Mouse (Mus musculus) adipocyte (in vitro differentiated cells): Measurements from ENCODE around the gene Lrwd1.
"Not testable (repeated sequence)": the region's sequence is repeated elsewhere in the genome, so short reads cannot be mapped to it uniquely, and the experiment has no call there.

Experiments used
- DNase-seq: peaks from one replicate; pipeline ENCODE4 v3.0.0-alpha.2; 2016; ENCODE audit warnings: low spot score

Gene Lrwd1

GRCm38 (mm10) chr5:136135571-136136291, at the start of gene Lrwd1, which contains the start of gene Alkbh4:
Gene Lrwd1 (minus strand): TSS chr5:136136074.
Gene Alkbh4 (plus strand): TSS chr5:136136146.
- peak; percentile 98 for DNase-seq

GRCm38 (mm10) chr5:136183766-136184165, 47.9 kb upstream of the Lrwd1 start:
- no peak for DNase-seq

DNA sequence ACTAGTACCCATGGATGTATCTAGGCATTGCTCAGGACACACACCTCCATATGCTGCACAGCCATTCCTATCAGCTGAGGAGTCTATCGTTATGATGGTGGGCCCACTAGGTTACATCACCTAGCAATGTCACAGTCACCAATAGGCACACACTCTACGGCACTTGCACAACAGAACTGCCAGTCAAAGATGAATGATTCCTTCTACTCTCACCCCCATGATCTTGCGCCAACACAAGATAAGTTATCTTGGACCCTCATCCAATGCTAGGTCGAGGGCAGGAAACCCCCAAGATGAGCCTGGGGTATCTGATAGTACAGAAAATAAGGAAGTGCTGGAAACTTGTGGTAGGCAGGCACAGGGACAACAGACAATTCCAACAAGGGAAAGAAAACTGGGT, 47.0 kb upstream of the Lrwd1 start:
- no peak for DNase-seq

DNA sequence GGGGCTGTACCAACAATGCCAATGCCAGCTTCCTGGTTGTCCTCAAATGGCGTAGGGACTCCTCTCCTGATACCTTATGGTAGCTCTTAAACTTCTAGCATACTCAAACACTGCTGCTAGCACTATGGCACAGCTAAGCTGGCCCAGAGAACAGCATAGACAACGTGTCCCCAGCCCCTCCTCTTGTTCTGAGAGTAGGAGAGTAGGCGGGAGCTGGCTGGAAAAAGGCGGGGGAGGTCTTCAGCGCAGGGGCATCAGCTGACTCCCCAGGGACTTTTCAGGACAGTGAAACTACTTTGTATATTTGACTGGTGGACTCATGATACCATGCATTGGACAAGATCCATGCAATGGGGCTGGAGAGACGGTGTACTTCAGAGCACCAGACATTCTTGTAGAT, 46.2 kb upstream of the Lrwd1 start:
- DNase-seq = no peak

DNA sequence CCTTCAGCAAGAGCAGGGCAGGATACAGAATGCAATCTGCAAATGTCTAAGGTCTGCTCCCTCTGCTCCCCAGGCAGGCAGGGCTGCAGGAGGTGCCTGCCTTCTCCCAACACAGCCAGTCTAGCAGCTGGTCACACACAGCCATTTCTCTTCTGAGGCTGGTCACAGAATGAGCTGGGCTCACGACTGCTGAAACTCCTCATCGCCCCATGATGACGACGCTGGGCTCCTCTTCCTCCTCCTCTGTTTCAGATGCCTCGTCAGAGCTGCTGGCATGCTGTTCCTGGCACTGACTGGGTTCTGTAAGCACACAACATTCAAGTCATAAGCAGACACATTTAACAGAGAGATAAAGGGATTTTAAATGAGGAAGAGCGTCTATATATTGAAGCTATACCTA, 45.3 kb upstream of the Lrwd1 start:
- DNase-seq = no peak

GRCm38 (mm10) chr5:136179594-136179993, 43.7 kb upstream of the Lrwd1 start:
- no peak for DNase-seq

DNA sequence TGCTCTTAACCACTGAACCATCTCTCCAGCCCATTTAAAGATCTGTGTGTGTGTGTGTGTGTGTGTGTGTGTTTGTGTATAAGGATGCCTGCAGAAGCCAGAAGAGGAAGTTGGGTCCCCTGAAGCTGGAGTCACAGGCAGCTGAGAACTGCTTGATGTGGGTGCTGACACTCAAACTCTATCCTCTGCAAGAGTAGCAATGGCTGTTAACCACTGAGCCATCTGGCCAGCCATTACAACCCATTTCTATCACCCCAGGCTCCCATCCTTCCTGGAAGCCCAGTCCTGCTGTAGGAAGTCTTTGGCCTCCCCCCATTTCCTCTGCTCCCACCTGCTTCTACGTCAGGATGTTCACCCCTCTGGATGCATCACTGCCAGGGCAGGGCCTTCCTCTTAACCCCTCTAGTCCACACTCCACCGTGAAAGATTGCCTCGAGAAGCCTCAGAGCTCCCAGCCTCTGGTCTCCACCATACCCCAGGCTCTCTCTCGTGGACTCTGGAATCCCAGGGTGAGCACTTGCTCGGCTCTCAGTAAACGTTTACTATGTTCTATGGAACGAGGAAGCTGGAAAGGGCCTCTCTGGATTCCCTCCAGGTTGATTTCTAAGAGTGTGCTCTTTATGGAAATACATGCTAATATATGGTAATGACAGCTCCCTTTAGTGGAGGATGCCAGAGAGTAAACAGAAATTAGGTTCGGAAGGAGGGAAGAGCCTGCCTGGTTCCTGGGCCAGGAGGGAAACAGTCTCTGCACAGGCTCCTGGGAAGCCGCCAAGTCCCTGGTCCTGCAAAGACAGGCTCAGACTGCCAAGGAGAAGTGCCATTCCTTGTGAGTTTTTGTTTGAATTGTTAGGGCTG, 38.0 kb upstream of the Lrwd1 start:
- DNase-seq = peak; percentile 87

GRCm38 (mm10) chr5:136172939-136173338, 37.1 kb upstream of the Lrwd1 start:
- DNase-seq = no peak

- DNase-seq = peak; percentile 80
Observed at GRCm38 (mm10) chr5:136171363-136172341, 35.8 kb upstream of the Lrwd1 start.

- peak; percentile 52 for DNase-seq
Observed at GRCm38 (mm10) chr5:136170512-136171362, 34.9 kb upstream of the Lrwd1 start, which contains the start of gene Orai2. Gene Orai2 (minus strand): TSS chr5:136170713.

DNA sequence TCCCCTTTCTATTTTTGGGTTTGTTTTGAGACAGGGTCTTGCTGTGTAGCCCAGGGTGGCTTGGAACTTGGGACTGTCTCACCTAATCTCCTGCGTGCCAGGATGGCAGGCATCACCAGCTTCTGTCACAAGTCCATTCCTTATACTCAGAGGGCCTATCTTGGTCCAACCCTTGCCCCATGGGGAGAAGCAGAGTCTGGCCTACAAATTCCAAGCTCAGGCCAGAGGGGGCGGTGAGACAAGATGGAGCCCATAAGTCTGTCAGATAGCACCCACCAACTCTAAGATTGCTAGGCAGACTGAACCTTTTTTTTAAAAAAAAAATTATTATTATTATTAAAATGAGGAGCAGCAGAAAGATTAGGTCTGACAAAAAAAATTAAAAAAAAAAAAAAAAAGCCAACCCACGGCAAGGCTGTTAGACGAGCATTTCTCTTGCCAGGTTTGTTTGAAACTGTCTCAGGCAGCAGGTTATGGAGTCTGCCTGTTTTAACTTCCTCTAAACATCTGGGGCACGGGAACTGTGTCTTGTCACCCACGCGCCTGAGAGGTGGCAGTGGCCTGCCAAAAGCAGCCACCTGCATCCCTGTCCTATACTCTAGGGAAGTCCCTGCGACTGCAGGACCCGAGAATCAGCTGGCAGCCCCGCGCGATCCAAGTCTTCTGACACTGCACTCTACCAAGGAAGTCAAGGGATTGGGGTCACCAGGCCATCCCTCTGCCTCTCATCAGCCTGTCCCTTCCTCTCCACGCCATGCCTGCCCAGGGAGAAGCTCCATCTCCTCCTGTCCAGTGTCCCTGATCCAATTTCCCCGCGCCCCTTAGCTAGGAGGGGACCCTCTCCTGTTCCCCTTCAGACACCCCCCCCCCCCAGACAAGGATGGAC, 34.0 kb upstream of the Lrwd1 start:
- DNase-seq = peak; percentile 25

DNA sequence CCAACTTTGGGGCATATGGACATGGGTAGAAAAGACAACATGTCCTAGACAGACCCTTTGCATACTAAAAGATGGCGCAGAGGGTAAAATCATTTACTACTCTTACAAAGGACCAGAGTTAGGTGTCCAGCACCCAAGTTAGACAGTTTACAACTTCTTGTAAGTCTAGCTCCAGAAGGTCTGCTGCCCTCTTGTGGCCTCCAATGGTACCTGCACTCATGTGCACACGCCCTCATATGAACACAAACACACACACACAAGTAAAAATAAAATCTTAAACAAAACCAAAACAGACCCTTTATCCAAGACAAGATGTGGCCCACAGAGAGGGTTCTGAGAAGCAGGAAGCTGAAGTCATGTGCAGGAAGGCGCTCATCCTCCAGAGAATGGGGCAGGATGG, 32.2 kb upstream of the Lrwd1 start:
- no peak for DNase-seq

DNA sequence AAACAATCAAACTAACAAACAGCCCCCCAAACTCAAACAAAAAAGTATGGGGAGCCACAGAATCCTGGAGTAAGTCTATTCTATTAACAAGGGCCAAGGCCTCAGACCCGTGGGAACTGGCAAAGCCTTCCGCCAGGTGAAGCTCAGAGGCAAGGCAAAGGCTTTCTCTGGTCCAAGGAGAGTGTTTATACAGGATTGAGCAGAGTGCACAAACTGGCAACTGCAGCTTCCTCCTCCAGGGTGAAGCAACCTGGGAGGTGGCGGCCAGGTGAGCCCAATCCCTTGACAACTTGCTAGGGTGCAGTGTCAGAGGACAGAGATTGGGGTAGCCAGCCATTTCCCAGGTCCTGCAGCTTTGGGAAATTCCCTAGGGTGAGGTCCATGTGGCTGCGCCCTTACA, 31.4 kb upstream of the Lrwd1 start:
- DNase-seq = no peak

- no peak for DNase-seq
Observed at GRCm38 (mm10) chr5:136165246-136165645, 29.4 kb upstream of the Lrwd1 start.

GRCm38 (mm10) chr5:136163807-136164474, 28.1 kb upstream of the Lrwd1 start:
- DNase-seq = no peak

- peak; percentile 69 for DNase-seq
Observed at GRCm38 (mm10) chr5:136160084-136160483, 24.2 kb upstream of the Lrwd1 start.

GRCm38 (mm10) chr5:136155399-136155798, 19.5 kb upstream of the Lrwd1 start:
- DNase-seq = peak; percentile 57

- no peak for DNase-seq
Observed at GRCm38 (mm10) chr5:136152365-136152764, 16.5 kb upstream of the Lrwd1 start.

DNA sequence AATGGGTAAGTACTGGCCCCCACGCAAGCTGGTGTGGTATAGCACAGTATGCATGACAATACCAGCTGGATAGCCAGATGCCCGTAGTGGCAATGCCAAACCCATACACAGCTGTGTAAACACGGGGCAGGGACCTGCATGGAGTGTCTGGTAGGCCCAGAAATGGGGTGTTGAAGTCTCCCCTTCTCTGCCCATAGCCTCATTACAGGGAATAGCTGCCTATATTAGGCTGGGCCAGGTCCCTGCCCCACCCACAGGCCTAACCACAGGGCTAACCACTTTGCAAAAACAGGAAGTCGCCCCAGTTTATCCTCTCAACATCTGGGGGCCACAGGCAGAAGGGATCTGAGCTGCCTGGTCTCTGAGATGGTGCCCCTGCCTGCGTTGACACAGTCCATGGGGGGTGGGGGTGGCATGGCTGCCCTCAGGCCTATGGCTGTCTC, 13.3 kb upstream of the Lrwd1 start:
- DNase-seq = not testable (repeated sequence)
